Mouse (Mus musculus) cerebellum, adult 2 months (tissue): Measurements from ENCODE around the gene Tbc1d7.

Experiments
- CTCF ChIP-seq: fragments of 200-500 bp; IDR thresholded peaks from 2 replicates; pipeline ENCODE4 v1.5.1; 2011; ENCODE audit warnings: low read depth, mild to moderate bottlenecking, control low read depth, low read length, moderate library complexity, borderline replicate concordance; ENCODE audit not compliant: insufficient read depth
- POLR2A ChIP-seq: fragments of 200-500 bp; IDR thresholded peaks from 2 replicates; pipeline ENCODE4 v1.6.1; 2011; ENCODE audit warnings: low read length, control low read depth, borderline replicate concordance; ENCODE audit not compliant: insufficient read depth

- no peak for TF ChIP-seq CTCF
- no peak for TF ChIP-seq POLR2A
These were observed 31.1 kb upstream of the Tbc1d7 start for GRCm38 (mm10) chr13:43202351-43202750.
